Mouse (Mus musculus) embryonic facial prominence, embryonic 11.5 days (tissue): ENCODE results near the gene Camkk2. TPM values are rescaled to one million over a fixed set of nuclear protein-coding genes. Genes with fewer than 3 reads are reported as not detected.

ENCODE experiments used
- ATAC-seq: fragments of 200-750 bp; cut with Nextera tagmentation; replicated peaks from 2 replicates; pipeline ENCODE4 v1.8.0; 2017; ENCODE audit warnings: low read depth; ENCODE audit not compliant: insufficient number of reproducible peaks, low FRiP score, low TSS enrichment
- DNase-seq: peaks from one replicate; pipeline ENCODE4 v3.0.0-alpha.2; 2015; ENCODE audit warnings: low spot score
- H3K27ac ChIP-seq: fragments of 300-500 bp; sonication (generic); replicated peaks from 2 replicates; pipeline ENCODE4 v1.5.1; 2014; ENCODE audit warnings: mild to moderate bottlenecking, low read depth, low read length, control low read depth
- H3K27me3 ChIP-seq: fragments of 300-500 bp; sonication (generic); 2 replicates; pipeline ENCODE4 v1.6.1; 2014; ENCODE audit warnings: mild to moderate bottlenecking, low read length, moderate library complexity, mixed read lengths; ENCODE audit not compliant: control insufficient read depth, insufficient read depth
- H3K36me3 ChIP-seq: fragments of 300-500 bp; sonication (generic); replicated peaks from 2 replicates; pipeline ENCODE4 v1.6.1; 2014; ENCODE audit warnings: low read depth, mild to moderate bottlenecking, low read length, moderate library complexity, mixed read lengths; ENCODE audit not compliant: control insufficient read depth, insufficient read depth
- H3K4me1 ChIP-seq: fragments of 300-500 bp; sonication (generic); 2 replicates; pipeline ENCODE4 v1.6.1; 2014; ENCODE audit warnings: low read length, mixed read lengths; ENCODE audit not compliant: control insufficient read depth, insufficient read depth
- H3K4me2 ChIP-seq: fragments of 300-500 bp; sonication (generic); 2 replicates; pipeline ENCODE4 v1.6.1; 2014; ENCODE audit warnings: low read depth, mild to moderate bottlenecking, control low read depth, low read length, moderate library complexity
- H3K4me3 ChIP-seq: fragments of 300-500 bp; sonication (generic); 2 replicates; pipeline ENCODE4 v1.5.1; 2014; ENCODE audit warnings: low read depth, low read length, control low read depth
- H3K9ac ChIP-seq: fragments of 300-500 bp; sonication (generic); replicated peaks from 2 replicates; pipeline ENCODE4 v1.6.1; 2014; ENCODE audit warnings: mild to moderate bottlenecking, control low read depth, low read length
- H3K9me3 ChIP-seq: fragments of 300-500 bp; sonication (generic); replicated peaks from 2 replicates; pipeline ENCODE4 v1.6.1; 2016; ENCODE audit warnings: mild to moderate bottlenecking, low read length, inconsistent platforms, mixed read lengths; ENCODE audit not compliant: control insufficient read depth
- WGBS: fragments of 180-500 bp; shearing (Covaris S2); extraction: QIAGEN DNeasy Blood & Tissue Kit; methylation state at CpG from one replicate; pipeline ENCODE4 v1.1.7; 2014; 5-methylcytosine and 5-hydroxymethylcytosine counted together
- polyA plus RNA-seq: library from polyadenylated mRNA; unstranded; fragments of >200 nt; fragmentation: Nextera tagmentation; extraction: Ambion mirVana; gene quantifications from 2 replicates; pipeline ENCODE4 v1.2.1, GENCODE M21; 2014

The Camkk2 gene
- polyA plus RNA-seq, 1 experiment from 2014 or later: 21.0 TPM

- Histone ChIP-seq H3K9ac (no peak overlapping the region), H3K27ac (no peak overlapping the region), H3K4me2 (no peak overlapping the region), H3K4me3 (no peak overlapping the region), H3K9me3 (no peaks in the 10 kb centered on the region), H3K4me1 (no peaks in the 10 kb centered on the region), H3K27me3 (no peaks in the 10 kb centered on the region), H3K36me3 (peaks cover 31% of the 10 kb centered on the region)
- no peak for ATAC-seq
- DNase-seq: no peak
- 81% methylated on average over 3 of the region's 3 CpGs for whole genome bisulfite sequencing
These were observed 18.7 kb upstream of the Camkk2 start for GRCm38 (mm10) chr5:122797866-122798265.

- no peak overlapping the region for H3K9ac ChIP-seq
- no peak overlapping the region for H3K4me2 ChIP-seq
- peaks cover 13% of the 10 kb centered on the region for H3K36me3 ChIP-seq
- no peaks in the 10 kb centered on the region for H3K4me1 ChIP-seq
- no peaks in the 10 kb centered on the region for H3K27me3 ChIP-seq
- DNase-seq (no peak), ATAC-seq (no peak)
- no peaks in the 10 kb centered on the region for H3K9me3 ChIP-seq
- no peak overlapping the region for H3K27ac ChIP-seq
- no peak overlapping the region for H3K4me3 ChIP-seq
- 94% methylated on average over 2 of the region's 2 CpGs for WGBS
These were observed 9.5 kb upstream of the Camkk2 start for GRCm38 (mm10) chr5:122788696-122789095.

- ATAC-seq: no peak
- peaks cover 11% of the 10 kb centered on the region for H3K36me3 ChIP-seq
- peak; percentile 52 for DNase-seq
- no peak overlapping the region for H3K4me2 ChIP-seq
- WGBS: 63% methylated on average over 12 of the region's 12 CpGs
- H3K4me3 ChIP-seq: no peak overlapping the region
- no peak overlapping the region for H3K27ac ChIP-seq
- H3K9ac ChIP-seq: no peak overlapping the region
- no peaks in the 10 kb centered on the region for H3K27me3 ChIP-seq
- H3K9me3 ChIP-seq: no peaks in the 10 kb centered on the region
- no peaks in the 10 kb centered on the region for H3K4me1 ChIP-seq
These were observed 7.0 kb upstream of the Camkk2 start for GRCm38 (mm10) chr5:122786035-122786819.

- no peak for DNase-seq
- Histone ChIP-seq H3K4me1 (no peaks in the 10 kb centered on the region), H3K9ac (no peak overlapping the region), H3K4me3 (no peak overlapping the region), H3K27me3 (no peaks in the 10 kb centered on the region), H3K36me3 (peaks cover 7% of the 10 kb centered on the region), H3K4me2 (no peak overlapping the region), H3K27ac (no peak overlapping the region), H3K9me3 (no peaks in the 10 kb centered on the region)
- 66% methylated on average over 14 of the region's 14 CpGs for WGBS
- no peak for ATAC-seq
These were observed 4.7 kb upstream of the Camkk2 start for GRCm38 (mm10) chr5:122783726-122784406.

- ATAC-seq: no peak
- no peaks in the 10 kb centered on the region for H3K27me3 ChIP-seq
- no peaks in the 10 kb centered on the region for H3K4me1 ChIP-seq
- H3K9ac ChIP-seq: no peak overlapping the region
- no peak overlapping the region for H3K4me3 ChIP-seq
- 71% methylated on average over 1 of the region's 1 CpGs for WGBS
- no peak overlapping the region for H3K27ac ChIP-seq
- DNase-seq: no peak
- H3K36me3 ChIP-seq: no peaks in the 10 kb centered on the region
- H3K9me3 ChIP-seq: no peaks in the 10 kb centered on the region
- H3K4me2 ChIP-seq: no peak overlapping the region
These were observed 2.9 kb upstream of the Camkk2 start for GRCm38 (mm10) chr5:122782066-122782465.

- no peaks in the 10 kb centered on the region for H3K4me1 ChIP-seq
- no peaks in the 10 kb centered on the region for H3K27me3 ChIP-seq
- no peak overlapping the region for H3K4me2 ChIP-seq
- ATAC-seq (no peak), DNase-seq (no peak)
- no peak overlapping the region for H3K4me3 ChIP-seq
- H3K9ac ChIP-seq: no peak overlapping the region
- WGBS: 85% methylated on average over 19 of the region's 19 CpGs
- no peaks in the 10 kb centered on the region for H3K36me3 ChIP-seq
- H3K27ac ChIP-seq: no peak overlapping the region
- H3K9me3 ChIP-seq: no peaks in the 10 kb centered on the region
These were observed 1.7 kb upstream of the Camkk2 start for GRCm38 (mm10) chr5:122780791-122781432.

- DNase-seq (peak; percentile 26), ATAC-seq (peak; percentile 48)
- no peaks in the 10 kb centered on the region for H3K36me3 ChIP-seq
- H3K4me2 ChIP-seq: peak overlapping the region; percentile 90
- 2% methylated on average over 36 of the region's 55 CpGs for WGBS
- H3K27ac ChIP-seq: peak overlapping the region; percentile 41; the same call in 1 of the 2 replicates
- H3K4me1 ChIP-seq: no peaks in the 10 kb centered on the region
- H3K27me3 ChIP-seq: no peaks in the 10 kb centered on the region
- no peaks in the 10 kb centered on the region for H3K9me3 ChIP-seq
- peak overlapping the region; percentile 85 for H3K9ac ChIP-seq
- peak overlapping the region; percentile 90 for H3K4me3 ChIP-seq
These were observed 680 bp downstream of the Camkk2 start for GRCm38 (mm10) chr5:122778231-122779226.
